Mouse (Mus musculus): ENCODE measurements around the gene Chd2.
A peak's percentile ranks its signal among the peaks of the same experiment; 100 is the strongest.

The Chd2 gene

DNA sequence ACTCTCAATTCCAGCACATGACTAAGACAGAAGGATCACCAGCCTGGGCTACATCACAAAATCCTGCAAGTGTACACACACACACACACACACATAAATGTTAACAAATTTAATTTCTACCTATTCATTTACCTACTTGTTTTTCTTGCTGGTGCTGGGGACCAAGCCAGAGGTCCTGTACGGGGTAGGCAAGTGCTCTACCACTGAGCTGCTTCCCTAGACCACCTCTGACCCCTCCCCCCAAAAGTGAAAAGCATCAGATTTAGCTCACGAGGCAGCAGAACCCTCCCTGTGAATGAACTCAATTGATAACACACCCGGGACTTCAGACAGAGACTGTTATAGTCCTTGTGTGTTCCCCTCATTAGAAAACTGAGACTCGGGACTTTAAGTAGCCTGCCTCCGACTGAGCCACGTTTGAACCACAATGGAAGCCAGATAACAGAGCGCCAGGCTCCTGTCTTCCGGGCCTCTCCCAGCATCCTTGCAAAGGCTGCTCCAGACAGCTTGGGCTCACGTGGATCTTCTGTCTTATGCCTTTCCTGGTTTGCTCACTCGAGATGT lies 19.9 kb upstream of the Chd2 start:
- no peak for DNase-seq (ENCODE audit: low spot score)

DNA sequence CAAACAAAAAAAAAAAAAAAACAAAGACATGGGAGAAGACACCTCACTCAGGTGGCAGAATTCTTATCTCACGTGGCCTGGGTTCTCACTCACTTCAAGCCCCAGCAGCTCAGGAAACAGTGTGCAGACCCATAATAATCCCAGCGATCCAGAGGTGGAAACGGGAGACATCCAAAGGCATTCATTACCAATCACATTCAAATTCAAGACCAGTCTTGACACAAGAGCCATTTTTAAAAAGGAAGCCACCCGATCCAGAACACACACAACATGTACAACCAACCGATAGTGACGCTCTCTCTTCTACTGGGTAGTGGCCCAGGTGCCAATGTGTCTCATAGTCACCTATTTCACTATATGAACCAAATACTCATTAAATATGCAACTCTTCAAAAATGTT lies 19.2 kb upstream of the Chd2 start:
- DNase-seq (ENCODE audit: low spot score) = no peak

DNA sequence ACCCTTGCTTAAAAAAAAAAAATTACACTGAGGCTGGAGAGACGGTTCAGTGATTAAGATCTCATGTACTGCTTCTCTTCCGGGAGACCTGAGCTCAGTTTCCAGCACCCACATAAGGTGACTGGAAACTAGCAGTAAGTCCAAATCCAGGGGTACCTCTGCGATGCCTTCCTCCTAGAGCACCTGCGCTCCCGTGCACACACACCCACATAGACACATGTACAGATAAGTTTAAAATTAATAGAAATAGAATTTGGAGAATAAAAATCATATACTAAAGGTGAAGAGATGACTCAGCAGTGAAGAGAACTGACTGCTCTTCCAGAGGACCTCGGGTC lies 18.2 kb upstream of the Chd2 start:
- no peak for DNase-seq (ENCODE audit: low spot score)

DNA sequence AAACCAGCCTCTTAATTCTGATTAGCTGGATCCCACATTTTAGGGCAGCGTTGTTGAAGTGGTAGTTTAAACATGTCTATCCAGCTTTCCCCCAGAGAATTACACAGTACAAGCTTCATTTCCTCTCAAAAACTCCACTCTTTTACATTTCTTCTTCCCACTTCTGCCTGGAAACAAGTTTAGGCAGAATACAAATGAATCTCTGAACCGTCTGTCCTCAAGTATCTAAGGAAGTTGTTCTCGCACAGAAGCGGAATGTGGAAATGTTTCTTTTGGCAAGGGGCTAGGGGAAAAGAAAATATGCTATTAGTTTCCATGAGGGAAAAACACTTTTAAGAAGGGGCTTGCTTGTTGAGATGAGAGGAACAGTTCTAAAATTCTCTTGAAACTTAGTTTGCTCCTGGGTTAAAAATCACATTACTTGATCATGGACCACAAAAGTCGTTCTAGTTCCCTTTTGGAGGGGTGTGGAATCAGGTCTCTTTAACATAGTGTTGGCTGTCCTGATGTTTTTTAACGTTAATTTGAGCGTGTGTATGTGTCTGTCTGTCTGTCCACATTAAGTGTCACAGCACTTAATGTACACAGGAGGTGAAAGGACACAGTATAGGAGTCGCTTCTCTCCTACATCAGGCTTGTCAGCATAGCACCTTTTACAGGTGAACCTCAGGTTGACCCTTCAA lies 17.7 kb upstream of the Chd2 start:
- no peak for DNase-seq (ENCODE audit: low spot score)

DNA sequence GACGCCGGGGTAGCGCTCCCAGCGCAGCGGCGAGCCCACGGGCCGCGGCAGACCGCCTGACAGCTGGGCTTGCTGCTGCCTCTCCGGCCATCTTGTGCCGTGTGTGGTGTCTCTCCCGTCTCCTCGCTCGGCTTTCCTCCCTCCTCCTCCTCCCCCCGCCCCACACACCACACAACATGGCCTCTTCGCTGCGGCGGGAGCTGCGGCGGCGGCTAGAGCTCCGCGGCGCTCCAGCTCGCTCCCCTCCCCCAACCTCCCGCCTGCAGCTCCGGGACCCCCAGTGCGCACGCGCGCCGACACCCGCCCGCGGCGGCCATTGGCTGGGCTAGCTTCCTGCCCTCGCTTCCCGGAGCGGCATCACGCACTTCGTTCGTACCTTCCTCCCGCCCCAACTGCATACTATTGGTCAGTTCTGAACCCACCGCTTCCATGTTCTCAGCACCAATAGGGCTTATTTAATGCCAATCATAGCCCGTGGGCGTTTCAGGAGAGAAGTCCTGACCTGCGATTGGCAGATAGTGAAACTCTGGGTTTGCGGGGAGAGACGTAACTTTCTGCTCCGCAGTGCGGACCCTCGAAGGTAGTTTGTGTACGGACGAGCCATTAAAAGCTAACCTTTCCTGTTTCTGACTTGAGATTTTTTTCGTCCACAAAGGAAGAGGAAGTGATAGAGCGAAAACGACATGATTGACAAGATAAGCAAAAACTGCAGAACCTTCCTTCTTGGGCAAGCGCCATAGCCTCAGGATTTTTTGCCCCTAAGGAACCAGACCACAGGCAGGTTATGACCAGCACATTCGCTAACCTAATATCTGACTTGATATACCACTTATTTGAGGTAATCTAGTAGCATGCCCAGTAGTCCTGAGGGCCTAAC lies 16.9 kb upstream of the Chd2 start:
- peak; percentile 100 for DNase-seq (ENCODE audit: low spot score)

DNA sequence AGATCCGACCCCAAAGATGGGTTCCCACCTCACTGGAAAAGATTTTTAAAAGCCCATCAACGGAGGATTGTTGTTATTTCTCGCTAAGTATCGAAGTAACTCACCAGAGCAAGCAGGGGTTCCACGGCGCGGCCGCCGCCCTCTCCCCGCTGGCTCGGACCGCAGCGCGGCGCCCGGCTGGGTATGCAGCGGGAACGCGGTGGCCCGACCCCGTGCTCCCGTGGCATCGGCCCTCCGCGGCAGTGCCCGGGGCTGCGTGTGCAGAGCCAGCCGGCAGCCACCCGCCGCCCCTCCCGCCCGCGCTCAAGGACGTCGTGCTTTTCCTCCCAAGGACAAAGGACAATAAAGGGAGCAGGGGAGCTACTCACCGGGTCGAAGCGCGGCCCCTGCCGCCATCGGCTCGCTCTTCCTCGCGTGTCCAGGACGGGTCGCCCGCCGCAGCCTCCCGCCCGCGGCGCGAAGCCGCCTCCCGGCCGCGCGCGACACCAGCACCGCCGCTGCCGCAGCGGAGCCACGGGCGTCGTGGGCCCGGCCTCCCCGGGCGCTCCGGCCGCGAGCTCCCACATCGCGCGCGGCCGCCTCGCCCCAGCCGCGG lies 16.1 kb upstream of the Chd2 start:
- no peak for DNase-seq (ENCODE audit: low spot score)

DNA sequence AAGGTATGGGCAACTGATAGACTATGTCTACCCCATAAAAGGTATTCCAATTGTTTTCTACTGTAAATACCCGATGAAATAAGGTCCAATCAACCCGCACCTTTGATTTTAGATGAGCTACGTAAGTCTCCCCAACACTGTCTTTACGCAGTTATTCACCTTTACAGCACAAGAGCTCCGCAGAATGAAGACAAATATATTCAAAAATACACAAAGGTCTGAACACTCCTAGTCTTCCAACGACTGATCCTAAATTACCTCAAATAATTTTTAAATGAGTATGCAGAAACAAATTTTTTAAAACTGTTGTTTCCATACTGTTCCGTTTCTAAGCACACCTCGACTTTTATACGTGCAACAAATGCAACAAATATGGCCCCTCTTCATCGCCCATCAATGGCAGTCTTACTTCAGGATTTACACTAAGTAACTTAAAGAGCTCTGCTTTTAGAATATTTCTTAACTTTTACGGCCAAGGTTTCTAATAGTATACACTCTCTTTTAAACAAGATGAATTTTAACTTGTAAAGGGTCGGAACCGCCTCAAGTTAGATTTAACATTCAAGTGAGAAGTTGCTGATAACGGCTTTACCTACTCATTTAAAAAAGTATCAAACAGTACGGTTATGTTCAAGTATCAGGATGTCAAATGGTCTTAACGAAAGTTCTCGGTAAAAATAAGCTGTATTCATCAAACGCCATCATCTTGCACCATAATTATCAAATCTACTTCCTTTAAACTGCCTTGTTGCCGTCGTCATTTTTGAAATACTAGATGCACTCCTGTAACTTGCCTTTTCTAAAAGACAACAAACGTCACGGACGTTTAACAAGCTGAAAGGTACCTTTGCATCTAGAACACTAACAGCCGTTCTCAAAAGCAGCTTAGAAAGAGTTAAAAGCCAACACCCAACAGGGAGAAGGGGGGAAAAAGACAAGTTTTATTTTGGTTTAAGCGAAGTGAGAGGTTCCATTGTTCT lies 15.3 kb upstream of the Chd2 start:
- DNase-seq (ENCODE audit: low spot score) = no peak

DNA sequence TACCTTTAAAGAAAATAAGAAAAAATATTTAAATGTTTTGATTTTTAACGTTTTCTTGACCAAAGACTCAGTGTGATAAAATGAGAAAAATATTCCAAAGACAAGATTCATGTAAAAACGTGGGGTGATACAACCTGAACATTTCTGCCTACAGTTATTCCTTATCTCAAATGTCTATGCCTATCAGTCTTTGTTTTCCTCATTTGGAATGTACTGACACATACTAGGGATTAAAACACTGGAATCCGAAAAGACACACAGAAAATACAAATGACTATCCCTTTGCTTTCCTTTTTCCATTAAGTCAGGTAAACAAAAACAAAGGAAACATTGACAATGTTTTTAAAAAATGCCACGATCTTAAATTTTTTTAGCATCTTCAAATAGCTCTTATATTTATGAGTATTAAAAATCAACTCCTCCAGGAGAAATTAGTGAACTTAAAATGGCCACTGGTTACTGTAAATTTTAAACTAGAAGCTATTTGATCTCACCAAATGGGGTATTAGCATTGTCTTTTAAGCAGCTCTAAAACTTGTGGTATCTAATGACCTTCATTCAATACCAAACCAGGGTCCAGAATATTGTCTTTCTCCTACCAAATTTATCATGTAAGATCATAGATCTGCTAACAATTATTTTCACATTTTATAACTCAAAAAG lies 14.4 kb upstream of the Chd2 start:
- no peak for DNase-seq (ENCODE audit: low spot score)

DNA sequence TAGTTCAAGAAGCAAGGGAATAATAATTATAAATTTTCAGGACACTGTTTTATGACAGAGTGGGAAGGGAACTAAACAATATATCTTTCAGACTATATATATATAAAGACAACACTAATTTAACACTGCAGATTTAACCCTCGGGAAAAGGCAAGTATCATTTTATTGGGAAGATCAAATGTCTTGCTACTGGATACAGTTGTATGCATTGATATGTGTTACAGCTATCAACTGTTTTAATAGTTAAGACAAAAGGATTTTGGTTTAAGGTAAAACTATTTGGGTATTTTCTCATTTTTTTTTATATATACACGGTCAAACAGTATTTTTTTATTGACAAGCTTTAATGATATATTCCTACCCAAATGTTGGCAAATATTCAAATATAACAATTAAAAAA lies 13.2 kb upstream of the Chd2 start:
- no peak for DNase-seq (ENCODE audit: low spot score)

DNA sequence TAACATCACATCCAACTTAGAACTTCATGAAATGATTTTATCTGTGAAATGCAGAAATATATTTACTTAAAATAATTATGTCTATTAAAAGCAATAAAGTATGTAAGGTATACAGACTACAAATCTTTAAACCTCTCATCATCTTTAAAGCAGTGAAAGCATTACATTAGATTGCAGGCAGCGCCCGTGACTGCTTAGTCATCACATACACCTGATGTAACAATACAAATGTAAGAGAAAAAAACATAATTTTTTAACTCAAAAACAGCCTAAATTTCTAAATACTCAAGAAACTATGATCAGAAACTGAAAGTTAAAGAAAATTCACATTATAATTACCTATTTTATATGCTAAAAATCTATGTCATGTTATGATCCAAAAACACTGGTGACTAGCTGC lies 11.5 kb upstream of the Chd2 start:
- no peak for DNase-seq (ENCODE audit: low spot score)

DNA sequence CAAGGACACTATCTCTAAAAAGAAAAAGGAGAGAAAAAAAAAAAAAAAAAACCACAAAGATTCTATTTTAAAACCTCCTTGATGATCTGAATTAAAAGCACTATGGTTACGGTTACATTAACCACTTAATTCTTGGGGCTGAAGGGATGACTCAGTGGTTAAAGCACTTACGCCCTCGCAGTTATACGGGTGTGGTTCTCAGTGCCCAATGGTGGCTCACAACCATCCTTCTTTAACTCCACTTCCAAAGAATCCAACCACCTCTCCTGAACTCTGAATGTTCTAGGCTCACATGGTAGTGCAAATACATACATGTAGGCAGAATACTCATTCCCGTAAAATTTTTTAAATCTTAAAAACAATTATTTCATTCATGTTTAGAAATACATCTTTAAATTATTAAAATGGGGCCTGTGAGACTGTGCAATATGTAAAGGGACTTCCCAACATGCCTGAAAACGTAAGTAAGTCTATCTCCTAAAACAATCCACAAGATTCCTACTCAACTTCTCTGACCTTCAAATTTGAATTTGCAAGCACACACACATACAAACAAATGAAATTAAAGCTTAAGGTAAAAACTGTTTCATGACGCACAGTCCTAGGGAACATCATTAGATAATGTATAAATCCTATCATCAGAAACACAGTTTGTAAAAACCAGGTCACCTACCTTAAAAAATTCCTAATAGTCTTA lies 10.6 kb upstream of the Chd2 start:
- no peak for DNase-seq (ENCODE audit: low spot score)

DNA sequence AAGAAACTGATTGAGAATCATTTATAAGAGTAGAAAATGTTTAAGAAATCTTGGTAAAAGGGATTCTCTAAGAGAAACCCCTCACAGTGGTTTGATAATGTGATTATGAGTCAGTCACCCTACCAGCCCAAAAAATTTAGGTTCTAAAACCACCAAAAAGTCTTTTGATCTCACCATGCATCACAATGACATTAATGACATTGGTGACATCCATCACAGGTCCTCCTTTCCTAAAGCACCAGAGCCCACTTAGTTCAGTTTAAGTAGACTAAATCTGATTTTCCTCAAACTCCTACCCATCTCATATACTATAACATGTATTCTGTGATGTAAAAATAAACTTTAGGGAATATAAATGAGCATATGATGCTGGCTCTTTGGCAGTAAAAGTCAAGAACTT lies 9.7 kb upstream of the Chd2 start:
- no peak for DNase-seq (ENCODE audit: low spot score)

DNA sequence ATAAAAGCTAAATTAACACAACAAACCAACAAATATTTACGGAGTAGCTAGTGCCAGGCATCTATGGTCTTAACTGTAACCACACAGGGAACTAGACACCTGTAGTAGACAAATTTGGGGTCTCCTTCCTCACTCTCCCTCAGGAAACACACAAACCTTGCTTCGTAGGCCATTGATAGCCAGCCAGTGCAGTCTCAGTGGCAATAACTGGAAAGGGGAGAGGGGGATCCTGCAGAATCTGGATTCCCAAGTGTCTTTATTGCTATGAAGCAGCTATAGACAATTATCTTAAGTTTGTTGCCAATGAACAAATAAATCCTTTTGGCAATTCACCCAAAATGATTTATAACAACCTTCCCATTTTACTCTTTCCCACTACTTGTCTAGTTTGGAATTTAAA lies 6.4 kb upstream of the Chd2 start:
- no peak for DNase-seq (ENCODE audit: low spot score)

DNA sequence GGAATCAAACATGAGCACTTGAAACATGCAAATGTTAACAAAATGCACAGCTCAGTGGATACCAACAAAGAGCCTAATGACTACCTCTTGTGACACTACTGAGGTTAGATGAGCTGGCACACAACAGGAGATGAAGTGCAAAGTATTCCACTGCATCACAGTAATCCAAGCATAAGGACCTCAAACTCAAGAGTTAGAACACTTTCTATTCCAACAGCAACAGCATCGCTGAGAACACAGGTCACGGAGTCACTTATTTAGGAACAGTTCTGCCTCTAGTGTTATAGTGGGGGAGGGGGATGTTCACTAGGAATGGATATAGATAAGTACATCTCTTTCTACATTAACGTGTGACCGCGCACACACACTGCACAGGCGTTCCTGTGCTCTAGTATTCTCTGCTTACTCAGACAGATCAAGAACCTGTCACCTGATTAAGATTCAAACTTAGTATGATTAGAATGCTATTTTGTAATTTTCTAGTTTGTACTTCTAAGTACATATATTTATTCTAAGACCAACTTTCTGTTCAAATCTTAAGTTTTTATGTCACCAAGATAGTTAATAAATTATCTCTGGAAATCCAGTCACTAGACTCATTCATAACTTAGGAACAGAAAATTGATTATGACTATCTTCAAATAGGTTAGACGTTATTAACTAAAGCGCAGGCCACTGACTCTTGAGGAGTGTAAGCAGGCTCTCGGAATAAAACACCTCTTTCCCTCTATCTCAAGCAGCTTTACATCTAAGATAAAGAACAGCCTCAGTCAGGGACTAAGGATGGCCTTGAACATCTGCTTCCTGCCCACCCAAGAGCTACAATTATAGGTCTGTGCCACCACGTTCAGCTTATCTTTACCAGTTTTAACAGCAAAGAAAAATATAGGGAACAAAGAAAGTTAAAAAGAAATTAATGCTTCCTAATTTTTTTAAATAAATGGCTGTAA lies 5.2 kb upstream of the Chd2 start:
- DNase-seq (ENCODE audit: low spot score) = no peak

DNA sequence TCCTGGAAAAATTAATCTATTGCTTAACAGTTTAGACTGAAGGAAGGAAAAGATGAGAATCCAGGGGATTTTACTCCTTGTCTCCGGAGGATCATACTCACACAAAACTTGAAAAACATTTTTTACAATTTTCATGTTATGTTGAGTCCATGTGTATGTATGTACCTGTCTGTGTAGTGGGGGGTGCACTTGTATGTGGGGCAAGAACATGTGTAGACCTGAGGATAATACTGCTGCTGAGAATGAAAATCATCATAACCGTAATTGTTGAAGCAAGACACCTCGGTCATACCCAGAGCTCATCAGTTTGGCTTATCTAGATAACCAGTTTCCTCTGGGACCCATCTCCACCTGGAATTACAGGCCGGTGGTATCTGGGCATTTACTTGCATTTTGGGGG lies 3.4 kb upstream of the Chd2 start:
- no peak for DNase-seq (ENCODE audit: low spot score)

DNA sequence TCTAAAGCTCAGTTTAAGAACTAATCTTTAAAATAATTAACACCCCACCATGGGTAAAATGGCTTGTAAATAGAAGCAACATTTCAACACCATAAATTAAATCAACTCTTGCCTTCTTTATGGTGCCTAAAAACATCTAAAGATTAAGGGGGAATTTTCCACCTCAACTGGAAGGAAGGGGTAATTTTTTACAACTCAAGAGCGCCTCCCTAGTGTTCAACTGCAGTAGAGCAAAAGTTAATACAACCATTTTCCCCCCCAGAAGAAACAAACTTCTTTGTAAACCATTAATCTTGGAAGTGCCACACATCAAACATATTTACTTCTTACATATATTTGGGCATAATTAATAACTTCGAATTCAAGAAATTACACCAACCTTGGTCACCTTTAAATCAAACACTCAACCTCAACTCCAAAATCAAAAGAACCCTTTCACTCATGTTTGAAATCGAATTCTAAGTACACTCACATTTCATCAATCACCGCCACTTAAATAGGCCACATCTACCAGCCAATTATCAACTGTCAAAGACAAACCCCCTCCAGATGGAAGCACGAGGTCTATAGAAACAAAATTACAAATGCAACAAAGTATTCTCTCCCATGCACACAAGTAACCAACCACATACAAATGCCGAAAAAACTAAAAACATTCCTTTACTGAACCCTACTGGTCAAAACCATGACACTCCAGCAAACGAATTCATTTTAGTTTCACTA lies 662 bp upstream of the Chd2 start:
- DNase-seq (ENCODE audit: low spot score) = no peak

DNA sequence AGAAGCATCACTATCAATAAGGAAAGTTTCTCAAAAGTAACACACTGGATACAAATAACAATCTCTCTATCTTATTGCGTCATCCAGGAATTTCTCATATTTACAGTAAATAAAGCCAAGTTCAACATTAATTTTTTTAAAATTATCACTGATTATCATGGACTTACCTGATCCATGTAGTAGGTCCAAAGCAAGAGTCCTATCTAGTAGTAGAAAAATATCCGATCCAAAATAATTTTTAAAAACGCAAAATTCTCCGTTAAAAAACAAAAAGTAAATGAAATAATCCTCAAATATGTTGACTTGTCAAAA lies 595 bp downstream of the Chd2 start:
- DNase-seq (ENCODE audit: low spot score) = no peak

DNA sequence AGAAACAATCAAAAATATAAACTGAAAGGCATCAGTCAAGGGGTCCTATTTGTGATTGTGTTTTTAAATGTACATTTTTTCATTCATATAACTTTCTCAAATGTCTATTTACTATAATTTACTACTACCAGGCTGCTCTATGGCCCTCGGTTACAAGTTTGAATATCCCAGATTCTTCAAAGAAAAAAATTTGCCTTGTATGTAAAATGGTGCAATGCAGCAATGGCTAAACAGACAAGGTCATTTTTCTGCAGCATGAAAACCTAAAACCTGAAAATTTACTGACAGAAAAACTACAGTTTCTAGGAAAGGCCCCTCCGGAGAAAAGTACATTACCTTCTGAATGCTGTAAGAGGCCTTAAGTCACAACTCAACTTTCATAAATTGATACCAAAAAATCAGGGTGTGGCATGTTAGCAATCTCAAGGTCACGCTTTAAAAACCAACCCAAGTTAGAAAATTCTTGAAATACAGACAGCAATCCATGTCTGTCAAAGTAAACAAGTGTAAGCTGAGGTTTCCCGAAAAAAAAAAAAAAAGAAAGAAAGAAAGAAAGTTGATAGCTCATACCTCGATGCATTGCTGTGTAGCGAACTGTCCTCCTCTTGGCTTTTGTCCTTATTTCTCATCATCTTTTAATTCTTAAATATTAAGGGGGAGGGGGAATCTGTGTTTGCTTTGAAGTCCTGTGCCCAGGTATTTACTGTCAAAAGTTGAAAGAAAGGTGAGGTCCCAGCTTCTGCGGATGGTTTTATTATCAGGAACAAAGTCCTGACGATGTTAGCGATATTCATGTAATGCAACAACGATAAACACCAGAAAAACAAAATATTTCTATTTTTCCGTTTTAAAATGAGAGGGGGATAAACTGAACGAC lies 1.2 kb downstream of the Chd2 start:
- DNase-seq (ENCODE audit: low spot score) = no peak

Data from lung, postnatal 25 days (tissue).